8 mouse cellular contexts compared by ENCODE assay signal in the genomic region with DNA sequence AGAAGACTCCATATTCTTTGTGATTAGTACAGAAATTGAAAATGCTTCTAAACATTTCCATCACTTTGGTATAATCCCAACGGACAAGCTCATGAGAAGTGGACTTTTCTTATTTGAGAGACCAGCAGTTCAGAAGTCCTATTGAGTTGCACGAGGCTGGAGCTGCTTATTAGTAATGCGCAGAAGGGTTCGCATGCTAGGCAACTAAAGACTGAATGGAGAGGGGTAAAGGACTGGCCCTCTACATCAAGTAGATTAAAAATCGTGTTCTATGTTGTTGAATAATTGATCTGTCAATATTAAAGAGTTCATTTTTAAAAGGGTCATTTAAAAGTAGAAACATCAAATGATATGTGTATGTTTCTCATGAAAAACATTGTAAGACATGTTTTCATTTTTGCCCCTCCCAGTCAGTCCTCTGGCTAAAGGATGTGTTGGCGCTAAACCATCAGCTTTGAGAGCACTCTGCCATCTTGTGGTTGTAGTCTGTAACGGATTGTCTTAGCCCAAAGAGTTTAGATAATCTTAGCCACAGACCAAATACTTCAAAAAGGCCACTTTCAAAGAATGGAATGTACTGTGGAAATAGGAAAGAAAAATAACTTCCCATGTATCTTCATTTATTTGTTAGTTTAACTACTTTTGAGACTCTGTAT. TPM values are rescaled to one million over a fixed set of nuclear protein-coding genes. Genes with fewer than 3 reads are reported as not detected.
DNase-seq lines count a peak whose midpoint lies in the region; ATAC-seq lines count a peak whose summit lies in the region.

No protein-coding gene starts in this region.

- peaks cover 5% of the 10 kb centered on the region; the same call in 1 of the 2 replicates for H3K36me3 ChIP-seq in hindbrain, embryonic 13.5 days
- H3K36me3 ChIP-seq in limb, embryonic 10.5 days, result peaks cover 11% of the 10 kb centered on the region
- no peaks in the 10 kb centered on the region for H3K36me3 ChIP-seq in midbrain, embryonic 12.5 days

- H3K27ac ChIP-seq in brown adipose tissue, adult 24 weeks (replicated peaks; ENCODE audit: low read depth, low read length), result no peak overlapping the region
- no peak overlapping the region for H3K27ac ChIP-seq in hindbrain, embryonic 13.5 days
- H3K27ac ChIP-seq in limb, embryonic 10.5 days, result peak overlapping the region; percentile 83
- no peak overlapping the region for H3K27ac ChIP-seq in midbrain, embryonic 12.5 days (replicated peaks)

- H3K4me2 ChIP-seq in hindbrain, embryonic 13.5 days, result peak overlapping the region; percentile 68
- peak overlapping the region; percentile 80 for H3K4me2 ChIP-seq in midbrain, embryonic 12.5 days (replicated peaks)

- 46% methylated on average over 7 of the region's 7 CpGs for WGBS in hindbrain, embryonic 13.5 days
- WGBS in limb, embryonic 10.5 days, result 52% methylated on average over 7 of the region's 7 CpGs
- WGBS in midbrain, embryonic 12.5 days, result 39% methylated on average over 7 of the region's 7 CpGs

- no peaks in the 10 kb centered on the region for H3K4me1 ChIP-seq in brown adipose tissue, adult 24 weeks (ENCODE audit: control insufficient read depth, insufficient read depth, insufficient read length, low read length)
- peaks cover 10% of the 10 kb centered on the region for H3K4me1 ChIP-seq in hindbrain, embryonic 13.5 days (replicated peaks)
- peaks cover 7% of the 10 kb centered on the region for H3K4me1 ChIP-seq in limb, embryonic 10.5 days
- peaks cover 8% of the 10 kb centered on the region for H3K4me1 ChIP-seq in midbrain, embryonic 12.5 days

- DNase-seq in right cerebral cortex, adult 2 months (ENCODE audit: low spot score in 2 of 2), result peak; percentile 22 to 31
- no peak for DNase-seq in right cerebral cortex, postnatal 14 days
- no peak for DNase-seq in limb, embryonic 10.5 days (ENCODE audit: low spot score)
- peak; percentile 38 for DNase-seq in thymus, postnatal 4 days

- H3K9ac ChIP-seq in hindbrain, embryonic 13.5 days, result 0 out of 2 replicates have a peak overlapping the region, but pooled peaks have one; percentile 49
- H3K9ac ChIP-seq in midbrain, embryonic 12.5 days (replicated peaks), result peak overlapping the region; percentile 50; the same call in 1 of the 2 replicates

- H3K27me3 ChIP-seq in hindbrain, embryonic 13.5 days, result no peaks in the 10 kb centered on the region
- H3K27me3 ChIP-seq in limb, embryonic 10.5 days (ENCODE audit: low read depth, poor library complexity, severe bottlenecking), result no peaks in the 10 kb centered on the region
- 0 out of 2 replicates have a peak, but pooled peaks cover 2% of the 10 kb centered on the region for H3K27me3 ChIP-seq in midbrain, embryonic 12.5 days

- no peaks in the 10 kb centered on the region for H3K9me3 ChIP-seq in hindbrain, embryonic 13.5 days
- no peaks in the 10 kb centered on the region for H3K9me3 ChIP-seq in limb, embryonic 10.5 days (replicated peaks)
- H3K9me3 ChIP-seq in midbrain, embryonic 12.5 days, result no peaks in the 10 kb centered on the region

- ATAC-seq in erythroid progenitor cell, adult 5-6 weeks (replicated peaks; ENCODE audit: low FRiP score, poor library complexity, severe bottlenecking), result peak; percentile 81
- ATAC-seq in hindbrain, embryonic 13.5 days (ENCODE audit: low FRiP score), result peak; percentile 86
- ATAC-seq in midbrain, embryonic 12.5 days (ENCODE audit: low FRiP score, low read depth), result peak; percentile 72

- peak overlapping the region; percentile 42; the same call in 1 of the 2 replicates for H3K4me3 ChIP-seq in brown adipose tissue, adult 24 weeks (ENCODE audit: insufficient read depth, low read depth, low read length)
- H3K4me3 ChIP-seq in hindbrain, embryonic 13.5 days, result peak overlapping the region; percentile 63
- H3K4me3 ChIP-seq in limb, embryonic 10.5 days, result peak overlapping the region; percentile 86
- peak overlapping the region; percentile 79 for H3K4me3 ChIP-seq in midbrain, embryonic 12.5 days

RNA-seq across cellular contexts. Expression of gene Rpp30, which starts 0.8 kb away (rescaled TPM):
- 24.8 and 25.8 TPM in 2 replicates for polyA plus RNA-seq in brown adipose tissue, adult 24 weeks (2012; ENCODE audit: insufficient read depth, insufficient read length, missing spikeins)
- 35.0 and 36.5 TPM in 2 replicates for total RNA-seq in erythroid progenitor cell, adult 5-6 weeks (2015; ENCODE audit: low replicate concordance)
- total RNA-seq in erythroid progenitor cell, adult 5-6 weeks (2017; ENCODE audit: low replicate concordance), result 9.8 and 14.8 TPM in 2 replicates
- 75.1 and 78.1 TPM in 2 replicates for polyA plus RNA-seq in hindbrain, embryonic 13.5 days (2015; fragmentation: Nextera tagmentation; extraction: Ambion mirVana)
- 99.7 and 104 TPM in 2 replicates for polyA plus RNA-seq in limb, embryonic 10.5 days (2016; fragmentation: Nextera tagmentation; extraction: Ambion mirVana)
- polyA plus RNA-seq in midbrain, embryonic 12.5 days (2016; fragmentation: Nextera tagmentation; extraction: Ambion mirVana), result 93.1 and 94.1 TPM in 2 replicates

RNA-seq across cellular contexts. Expression of gene Htr7, which starts 25.4 kb away (rescaled TPM):
- not detected in 2 replicates for polyA plus RNA-seq in brown adipose tissue, adult 24 weeks (2012; ENCODE audit: insufficient read depth, insufficient read length, missing spikeins)
- not detected in 2 replicates for total RNA-seq in erythroid progenitor cell, adult 5-6 weeks (2015; ENCODE audit: low replicate concordance)
- total RNA-seq in erythroid progenitor cell, adult 5-6 weeks (2017; ENCODE audit: low replicate concordance), result not detected in 2 replicates
- polyA plus RNA-seq in hindbrain, embryonic 13.5 days (2015; fragmentation: Nextera tagmentation; extraction: Ambion mirVana), result 8.3 and 8.8 TPM in 2 replicates
- polyA plus RNA-seq in limb, embryonic 10.5 days (2016; fragmentation: Nextera tagmentation; extraction: Ambion mirVana), result not detected in 2 replicates
- 0.77 and 0.82 TPM in 2 replicates for polyA plus RNA-seq in midbrain, embryonic 12.5 days (2016; fragmentation: Nextera tagmentation; extraction: Ambion mirVana)

RNA-seq across cellular contexts. Expression of gene Ankrd1, which starts 37.2 kb away (rescaled TPM):
- not detected in 2 replicates for polyA plus RNA-seq in brown adipose tissue, adult 24 weeks (2012; ENCODE audit: insufficient read depth, insufficient read length, missing spikeins)
- not detected in 2 replicates for total RNA-seq in erythroid progenitor cell, adult 5-6 weeks (2015; ENCODE audit: low replicate concordance)
- not detected in 2 replicates for total RNA-seq in erythroid progenitor cell, adult 5-6 weeks (2017; ENCODE audit: low replicate concordance)
- polyA plus RNA-seq in hindbrain, embryonic 13.5 days (2015; fragmentation: Nextera tagmentation; extraction: Ambion mirVana), result 0.14 and 0.35 TPM in 2 replicates
- 0.18 and 0.24 TPM in 2 replicates for polyA plus RNA-seq in limb, embryonic 10.5 days (2016; fragmentation: Nextera tagmentation; extraction: Ambion mirVana)
- polyA plus RNA-seq in midbrain, embryonic 12.5 days (2016; fragmentation: Nextera tagmentation; extraction: Ambion mirVana), result 0.17 and 0.22 TPM in 2 replicates

Comparison
In these comparisons a context has a peak if more than half of its experiments do, and no peak if none do; other contexts are left out.
1. DNase-seq: peak in right cerebral cortex, adult 2 months (2 of 2) and thymus, postnatal 4 days (single experiment); none in right cerebral cortex, postnatal 14 days (single experiment) and limb, embryonic 10.5 days (single experiment).
2. Peak in every context shown above with its lines, with median percentiles within 50 percentile points of each other: H3K4me3 ChIP-seq and ATAC-seq.